Mouse (Mus musculus) kidney, adult 11 months (tissue): Measurements from ENCODE around the gene Fance.
A peak's percentile ranks its signal among the peaks of the same experiment; 100 is the strongest.

Experiments used
- DNase-seq: peaks from one replicate; pipeline ENCODE4 v3.0.0; 2022

Gene Fance

DNA sequence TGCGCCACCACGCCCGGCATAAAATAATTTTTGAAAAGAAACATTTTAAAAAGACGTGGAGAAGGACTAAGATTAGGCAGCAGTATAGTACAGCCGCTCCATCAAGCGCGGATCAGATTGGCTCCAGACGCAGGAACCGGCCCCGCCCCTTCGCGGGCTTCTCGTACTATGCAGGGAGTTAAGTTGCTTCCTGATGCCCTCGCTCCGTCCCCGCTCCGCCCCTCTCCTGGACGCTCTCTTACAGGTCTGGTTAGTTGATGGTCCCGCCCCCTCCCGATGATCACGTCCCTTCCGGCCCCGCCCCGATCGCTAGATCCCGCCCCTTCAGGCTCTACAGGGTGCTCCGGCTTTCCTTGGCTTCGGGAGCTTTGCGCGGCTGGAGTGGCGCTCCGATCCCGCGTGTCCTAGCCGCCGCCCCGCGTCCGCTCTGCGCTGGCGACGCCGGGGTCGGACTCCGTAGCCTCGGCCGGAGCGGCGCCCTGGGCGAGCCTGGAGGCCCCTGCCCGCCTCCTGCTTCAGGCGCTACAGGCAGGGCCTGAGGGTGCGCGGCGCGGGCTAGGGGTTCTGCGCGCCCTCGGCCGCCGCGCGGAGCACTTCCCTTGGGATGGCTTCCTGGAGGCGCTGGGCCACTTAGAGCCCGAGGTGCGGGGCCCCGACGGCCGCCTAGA, at the start of gene Fance:
Gene Fance, plus strand, starts transcription at position 308 of the 668 bp plus-strand sequence.
- DNase-seq, result peak; percentile 97

DNA sequence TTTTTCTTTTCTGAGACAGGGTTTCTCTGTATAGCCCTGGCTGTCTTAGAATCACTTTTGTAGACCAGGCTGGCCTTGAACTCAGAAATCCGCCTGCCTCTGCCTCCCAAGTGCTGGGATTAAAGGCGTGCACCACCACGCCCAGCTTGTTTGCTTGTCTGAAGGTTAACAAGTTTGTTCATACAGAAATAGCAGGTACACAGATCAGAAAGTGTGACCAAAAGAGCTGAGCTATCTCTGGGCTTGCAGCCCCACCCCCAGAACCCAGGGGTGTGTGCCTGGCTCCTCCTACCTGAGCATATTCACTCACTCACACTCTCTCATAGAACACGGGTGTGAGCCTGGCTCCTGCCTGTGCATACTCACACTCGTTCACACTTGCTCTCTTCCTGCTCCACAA, 46.1 kb upstream of the Fance start:
- no peak for DNase-seq

DNA sequence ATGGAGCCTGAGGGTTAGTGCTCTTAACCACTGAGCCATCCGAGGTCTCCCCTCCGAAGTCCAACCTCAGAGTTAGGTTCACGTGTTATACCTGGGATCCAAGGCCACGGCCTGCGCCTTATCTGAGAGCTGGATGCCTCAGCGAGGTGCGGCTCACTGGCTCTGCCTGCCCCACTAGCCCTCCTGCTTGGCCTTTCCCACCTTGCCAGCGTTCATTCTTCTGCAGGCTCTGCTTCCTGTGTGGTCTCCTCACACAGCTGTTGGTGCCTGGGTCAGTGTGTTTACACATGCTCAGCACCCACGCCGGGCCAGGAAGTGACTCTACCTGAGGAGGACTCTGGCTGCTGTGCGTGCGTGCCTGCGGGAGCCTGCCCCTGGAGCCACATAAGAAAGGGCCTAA, 43.2 kb upstream of the Fance start:
- no peak for DNase-seq

DNA sequence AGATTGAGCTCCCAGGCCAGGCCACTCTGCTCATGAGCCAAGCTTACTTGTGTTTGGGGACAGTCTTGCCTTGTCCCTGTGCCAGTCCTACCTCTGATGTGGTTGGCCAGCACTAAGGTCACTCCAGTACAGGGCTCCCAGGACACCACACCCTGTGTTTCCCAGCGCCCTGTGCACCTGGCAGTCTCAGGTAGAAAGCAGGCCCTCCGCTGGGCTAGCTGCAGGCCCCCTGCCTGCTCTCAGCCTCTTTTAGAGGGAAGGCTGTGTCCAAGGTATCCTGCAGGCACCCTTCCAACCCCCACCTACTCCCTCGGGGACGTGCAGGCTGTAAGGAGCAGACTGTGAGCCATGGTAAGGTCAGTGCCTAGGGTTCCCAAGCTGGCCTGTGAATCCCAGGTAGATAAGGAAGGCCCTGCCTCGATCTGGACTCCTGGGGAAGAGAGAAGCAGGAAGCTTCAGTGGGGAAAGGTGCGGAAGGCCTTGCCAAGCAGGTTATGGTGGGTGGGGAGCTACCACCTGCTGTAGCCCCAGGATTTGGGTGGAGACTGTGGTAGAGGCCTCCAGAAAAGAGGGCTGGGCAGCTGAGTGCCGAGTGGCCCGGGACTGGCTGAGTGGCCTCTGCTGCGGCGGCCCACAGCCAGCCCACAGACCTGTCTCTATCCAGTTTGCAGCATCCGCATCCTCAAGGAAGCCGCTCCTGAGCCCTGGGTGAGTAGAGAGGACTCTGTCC, 41.6 kb upstream of the Fance start:
- DNase-seq, result no peak

DNA sequence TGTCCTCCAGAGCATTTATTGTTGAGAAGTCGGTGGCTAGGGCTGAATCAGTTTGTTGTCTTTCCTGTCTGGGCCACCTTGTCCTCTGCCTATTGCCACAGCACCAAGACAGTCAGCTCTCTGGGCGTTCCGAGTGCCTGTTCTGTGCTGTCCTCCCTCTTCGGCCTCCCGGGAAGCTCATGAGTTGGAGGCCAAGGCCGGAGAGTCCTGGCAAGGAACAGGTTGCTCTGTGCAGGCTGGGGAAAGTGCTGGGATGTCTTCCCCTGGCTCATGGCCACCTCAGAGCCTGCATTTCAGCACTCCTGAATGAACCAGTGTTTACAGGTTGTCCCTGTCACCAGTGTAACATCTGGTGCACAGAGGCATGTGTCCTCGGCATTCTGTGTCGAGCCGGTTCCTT, 41.0 kb upstream of the Fance start:
- no peak for DNase-seq

DNA sequence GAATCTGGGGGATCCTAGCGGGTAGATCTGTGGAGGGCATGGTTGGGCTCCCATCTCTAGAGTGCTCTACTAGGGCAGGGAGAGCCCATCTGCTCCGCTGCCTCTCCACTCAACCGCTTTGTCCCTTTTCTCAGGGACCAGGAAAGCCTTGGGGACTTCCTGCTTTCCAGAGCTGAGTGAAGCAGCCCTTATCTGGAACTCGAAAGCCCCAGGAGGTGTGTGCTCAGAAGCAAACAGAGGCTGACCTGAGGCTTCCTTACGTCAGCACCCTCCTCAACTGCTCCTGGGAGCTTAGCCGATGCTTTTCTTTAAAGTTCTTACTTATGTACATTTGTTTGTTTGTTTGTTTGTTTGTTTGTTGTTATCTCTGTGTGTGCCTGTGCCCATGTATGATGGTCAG, 40.5 kb upstream of the Fance start:
- no peak for DNase-seq

DNA sequence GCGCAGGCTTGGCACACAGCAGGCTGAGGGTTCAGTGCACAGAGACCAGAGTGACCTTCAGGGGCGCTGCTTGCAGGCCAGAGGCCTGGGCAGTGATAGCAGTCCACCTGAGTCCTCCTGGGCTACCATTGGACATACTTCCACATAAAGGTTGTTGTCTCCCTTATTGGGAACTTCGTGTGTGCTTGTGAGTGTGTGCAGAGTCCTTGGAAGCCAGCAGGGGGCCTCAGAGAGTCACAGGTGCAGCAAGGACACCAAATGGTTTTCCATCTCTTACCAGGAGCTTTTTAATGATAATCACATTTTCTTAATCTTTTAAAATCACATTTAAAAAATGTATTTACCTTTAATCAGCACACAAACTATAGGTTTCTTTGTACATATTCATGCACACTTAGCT, 38.6 kb upstream of the Fance start:
- no peak for DNase-seq

DNA sequence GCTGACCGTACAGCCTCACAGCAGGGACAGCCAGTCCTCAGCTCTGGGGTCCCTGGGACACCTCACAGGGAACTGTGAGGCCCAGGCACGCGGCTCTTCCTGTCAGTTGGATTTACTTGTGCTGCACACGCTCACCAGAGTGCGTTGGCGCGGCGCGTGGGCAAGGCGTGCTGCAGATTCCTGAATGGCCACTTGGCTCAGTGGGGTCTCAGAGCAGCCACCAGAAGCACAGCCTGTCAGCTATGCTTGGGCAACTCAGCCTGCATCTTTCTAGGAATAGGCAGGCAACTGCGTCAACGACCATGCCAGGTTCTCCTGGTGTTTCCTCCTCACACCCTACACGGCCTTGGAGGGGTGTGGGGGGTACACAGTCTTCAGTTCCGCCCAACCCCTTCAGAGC, 36.1 kb upstream of the Fance start:
- no peak for DNase-seq

DNA sequence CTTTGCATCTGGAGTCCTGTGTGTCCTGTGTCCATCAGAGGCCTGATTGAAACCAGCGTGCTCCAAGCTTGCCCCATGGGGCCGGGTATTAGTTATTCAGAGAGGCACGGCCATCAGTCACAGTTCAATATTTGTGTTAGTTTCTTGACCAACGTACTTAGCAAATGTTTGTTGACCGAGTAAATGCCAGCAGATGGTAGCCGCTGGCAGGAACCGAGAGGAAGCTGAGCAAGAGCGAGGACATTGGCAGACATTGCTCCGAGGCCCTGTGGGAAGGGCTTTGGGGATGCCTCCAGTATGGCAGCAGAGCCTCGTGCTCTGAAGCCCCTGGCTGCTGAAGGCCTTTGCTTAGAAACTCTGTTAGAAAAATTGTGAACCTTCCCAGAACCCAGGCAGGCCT, 35.6 kb upstream of the Fance start:
- DNase-seq, result no peak

DNA sequence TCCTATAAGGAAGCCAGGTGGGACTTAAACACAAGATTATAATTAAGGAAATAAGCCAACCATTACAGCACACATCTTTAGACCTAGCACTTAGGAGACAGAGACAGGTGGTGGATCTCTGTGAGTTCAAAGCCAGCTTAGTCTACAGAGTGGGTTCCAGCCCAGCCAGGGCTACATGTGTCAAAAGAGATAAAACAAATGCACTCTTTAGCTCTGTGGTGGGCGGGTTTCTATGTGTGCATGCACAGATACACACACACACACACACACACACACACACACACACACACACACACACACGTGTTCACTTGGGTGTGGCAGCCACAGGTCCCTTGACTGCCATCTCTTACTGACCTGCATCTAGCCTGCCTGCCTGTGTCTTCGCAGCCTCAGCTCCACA, 35.2 kb upstream of the Fance start:
- DNase-seq, result no peak

DNA sequence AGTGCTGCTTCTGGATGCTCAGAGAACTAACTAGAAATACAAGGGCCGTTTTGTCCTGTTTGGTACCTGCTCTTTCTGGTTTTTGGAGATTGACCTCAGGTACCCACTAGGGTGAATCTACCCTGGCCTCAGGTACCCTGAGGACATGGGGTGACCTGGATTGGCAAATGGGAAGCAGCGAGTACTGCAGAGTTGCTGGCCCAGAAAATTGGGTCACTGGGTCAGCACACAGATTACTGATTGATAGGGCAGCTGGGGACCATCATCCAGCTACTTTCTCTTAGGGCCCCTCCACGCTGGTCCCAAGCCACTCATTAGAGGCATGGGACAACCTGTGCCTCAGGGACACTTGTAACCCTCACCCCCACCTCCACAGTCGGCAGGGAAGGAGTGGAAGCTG, 34.1 kb upstream of the Fance start:
- peak; percentile 50 for DNase-seq

DNA sequence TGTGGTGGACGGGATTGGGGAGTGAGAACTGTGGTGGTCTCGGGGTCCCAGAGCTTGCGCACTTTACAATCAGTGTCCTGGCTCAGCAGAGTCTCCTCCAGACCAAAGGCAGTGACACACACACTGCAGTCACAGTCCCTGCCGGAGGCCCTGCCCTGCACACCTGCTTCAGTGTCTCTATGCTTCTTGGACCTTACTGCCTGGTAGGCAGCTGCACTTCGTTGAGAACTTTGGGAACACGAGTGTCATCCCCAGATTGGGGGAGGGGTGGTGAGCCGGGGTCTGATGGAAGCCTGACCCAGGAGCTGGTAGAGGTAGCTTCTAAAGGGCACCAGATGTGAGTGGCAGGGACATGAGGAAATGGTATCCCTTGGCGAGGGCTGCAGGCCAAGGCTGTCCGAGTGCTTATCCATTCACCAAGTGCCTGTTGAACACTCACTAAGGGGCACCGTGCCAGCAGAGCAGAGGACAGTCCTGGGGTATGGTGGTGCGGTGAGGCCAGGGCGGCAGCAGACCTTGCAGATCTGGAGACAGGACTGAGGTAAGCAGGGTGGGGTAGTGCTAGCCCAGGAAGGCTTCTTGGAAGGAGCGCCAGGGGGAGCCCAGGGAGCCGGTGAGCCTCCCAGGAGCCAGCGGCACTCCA, 33.4 kb upstream of the Fance start:
- peak; percentile 90 for DNase-seq

DNA sequence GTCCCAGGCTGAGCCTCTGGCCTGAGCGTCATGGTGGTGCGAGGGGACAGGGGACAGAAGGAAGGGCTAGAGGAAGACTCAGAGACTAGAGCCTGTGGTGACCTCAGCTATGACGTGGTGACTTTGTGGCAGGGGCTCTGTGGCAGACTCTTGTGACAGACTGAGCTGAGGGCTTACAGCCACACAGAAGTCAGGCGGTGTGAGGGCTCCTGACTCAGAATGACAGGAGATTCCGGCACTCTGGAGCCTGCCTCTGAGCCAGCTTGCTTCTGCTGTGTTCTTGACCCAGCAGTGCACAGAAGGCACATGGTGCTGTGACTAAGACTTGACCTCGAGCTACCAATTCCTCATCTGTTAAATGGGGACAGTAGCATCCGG, 32.9 kb upstream of the Fance start:
- no peak for DNase-seq

DNA sequence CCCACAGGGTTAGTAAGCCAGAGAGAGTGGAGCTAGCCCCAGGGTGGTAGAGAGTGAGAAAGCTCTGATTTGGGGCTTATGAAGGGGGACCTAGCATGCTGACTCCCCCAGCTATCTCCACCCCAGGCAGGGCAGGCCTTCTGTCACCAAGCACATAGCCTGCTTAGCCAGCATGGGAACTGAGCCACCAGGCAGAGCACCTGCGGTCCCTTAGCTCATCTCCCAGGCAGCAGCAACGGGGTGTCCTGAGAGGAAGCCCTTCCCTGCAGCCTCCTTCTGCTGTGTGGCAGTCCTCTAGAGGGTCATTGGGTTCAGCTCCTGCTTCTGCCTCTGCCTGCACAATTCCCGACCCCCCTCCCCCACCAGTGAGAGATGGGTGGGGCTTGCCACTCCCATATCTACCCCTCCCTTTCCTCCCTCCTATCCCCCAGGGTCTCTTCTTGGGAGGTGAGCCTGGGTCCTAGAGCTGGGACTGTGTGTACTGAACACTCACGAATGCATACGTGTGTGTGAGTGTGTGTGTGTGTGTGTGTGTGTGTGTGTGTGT, 32.4 kb upstream of the Fance start:
- no peak for DNase-seq

DNA sequence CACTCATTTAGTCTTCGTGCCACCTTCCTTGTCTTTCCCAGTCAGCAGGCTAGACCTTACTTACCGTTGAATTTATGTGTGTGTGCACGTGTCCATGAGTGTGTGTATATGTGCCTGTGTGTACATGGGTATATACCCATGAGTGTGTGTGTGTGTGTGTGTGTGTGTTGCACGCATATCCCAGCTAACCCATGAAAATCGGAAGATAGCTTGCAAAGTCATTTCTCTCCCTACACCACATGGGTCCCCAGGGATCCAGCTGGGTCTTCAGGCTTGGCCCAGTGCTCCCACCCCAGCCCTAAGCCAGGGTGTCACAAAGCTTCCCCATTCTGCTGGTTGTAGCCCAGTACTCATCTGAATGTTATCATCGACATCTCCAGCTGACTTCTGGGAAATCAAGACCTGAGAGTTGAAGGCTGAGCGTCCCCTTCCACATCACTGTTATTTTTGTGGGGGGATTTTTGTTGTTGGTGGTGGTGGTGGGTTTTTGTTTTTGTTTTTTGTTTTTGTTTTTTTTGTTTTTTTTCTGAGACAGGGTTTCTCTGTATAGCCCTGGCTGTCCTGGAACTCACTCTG, 31.4 kb upstream of the Fance start:
- no peak for DNase-seq

DNA sequence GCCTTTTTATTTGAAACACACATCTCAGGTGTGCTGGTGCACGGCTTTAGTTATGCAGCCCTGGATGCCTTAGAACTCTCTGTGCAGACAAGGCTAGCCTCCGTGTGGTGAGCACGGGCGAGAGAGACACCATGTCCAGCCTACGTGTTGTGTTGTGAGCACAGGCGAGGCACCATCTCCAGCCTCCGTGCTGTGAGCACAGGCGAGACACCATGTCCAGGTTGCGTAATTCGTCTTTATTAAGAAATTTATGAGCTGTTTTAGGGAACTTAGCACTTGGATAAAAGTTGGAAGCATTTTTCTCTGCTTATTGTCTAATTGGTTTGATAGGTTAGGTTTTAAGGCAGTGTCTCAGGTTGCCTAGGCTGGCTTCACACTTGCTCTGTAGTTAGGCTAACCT, 30.1 kb upstream of the Fance start:
- no peak for DNase-seq

DNA sequence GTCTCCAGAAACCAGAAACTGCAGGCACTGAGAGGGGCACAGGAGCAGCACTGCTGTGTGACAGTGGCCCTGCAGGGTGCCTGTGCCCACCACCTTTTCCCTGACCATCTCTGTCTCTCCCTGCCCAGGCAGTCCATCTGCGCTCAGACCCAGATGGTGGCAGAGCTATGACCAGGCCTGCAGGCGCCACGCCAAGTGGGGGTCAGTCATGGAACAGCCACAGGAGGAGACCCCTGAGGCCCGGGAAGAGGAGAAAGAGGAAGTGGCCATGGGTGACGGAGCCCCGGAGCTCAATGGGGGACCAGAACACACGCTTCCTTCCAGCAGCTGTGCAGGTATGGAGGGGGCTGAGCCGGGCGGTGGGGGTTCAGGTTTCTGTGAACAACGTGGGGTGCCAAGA, 27.2 kb upstream of the Fance start:
- no peak for DNase-seq

DNA sequence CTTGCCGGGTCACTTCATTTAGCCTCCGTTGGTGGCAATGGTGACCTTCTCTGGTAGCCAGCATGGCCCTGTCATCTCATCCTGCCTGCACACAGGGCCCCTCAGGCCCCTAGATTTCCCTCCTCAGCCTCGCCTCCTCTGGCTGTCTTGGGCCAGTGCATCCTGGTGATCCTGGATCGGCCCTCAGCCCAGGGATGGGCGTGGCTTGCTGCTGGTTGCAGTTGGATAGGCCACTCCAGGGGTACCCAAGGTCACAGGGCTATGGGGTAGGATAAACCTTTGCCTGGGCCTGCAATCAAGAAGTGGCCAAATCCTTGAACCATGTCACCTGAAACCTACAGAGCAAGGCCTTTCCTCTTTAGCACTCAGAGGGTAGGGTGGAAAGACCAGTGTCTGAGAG, 26.4 kb upstream of the Fance start:
- peak; percentile 49 for DNase-seq

DNA sequence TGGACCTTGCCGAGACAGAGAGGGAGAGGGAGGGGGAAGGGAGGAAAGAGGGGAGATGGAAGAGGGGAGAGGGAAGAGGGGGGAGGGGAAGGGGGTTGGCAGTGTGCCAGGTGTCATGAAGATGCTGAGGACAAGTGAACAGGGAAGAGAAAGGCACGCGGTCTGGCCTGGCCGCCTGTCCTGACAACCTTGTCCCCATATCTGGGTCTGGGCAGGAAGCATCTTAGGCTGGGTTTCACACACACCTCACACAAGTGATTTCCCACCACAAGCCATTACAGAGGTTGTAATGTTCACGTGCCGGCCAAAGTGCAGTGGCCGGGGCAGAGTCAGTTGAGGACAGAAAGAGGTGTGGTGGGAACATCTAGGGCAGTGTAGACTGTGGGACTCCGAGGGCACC, 25.7 kb upstream of the Fance start:
- DNase-seq, result peak; percentile 67

DNA sequence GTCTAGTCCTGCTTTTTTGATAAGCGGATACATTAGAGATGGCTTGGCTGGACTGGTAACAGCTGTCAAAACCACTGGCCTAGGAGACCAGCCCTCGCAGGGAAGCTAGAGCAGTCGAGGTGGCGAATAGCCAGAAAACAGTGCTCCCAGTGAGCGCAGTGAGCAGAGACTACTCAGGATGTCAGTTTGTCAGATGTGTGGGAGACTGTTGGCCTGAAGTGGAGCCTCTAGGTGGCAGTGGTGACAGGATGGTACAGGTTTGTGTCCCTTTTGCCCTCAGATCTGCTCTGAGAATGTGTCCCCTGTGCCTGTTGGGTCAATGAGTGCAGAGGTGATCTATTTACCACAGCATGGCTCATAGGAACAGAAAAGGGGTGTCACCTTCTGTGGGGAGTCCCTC, 25.3 kb upstream of the Fance start:
- DNase-seq, result no peak

DNA sequence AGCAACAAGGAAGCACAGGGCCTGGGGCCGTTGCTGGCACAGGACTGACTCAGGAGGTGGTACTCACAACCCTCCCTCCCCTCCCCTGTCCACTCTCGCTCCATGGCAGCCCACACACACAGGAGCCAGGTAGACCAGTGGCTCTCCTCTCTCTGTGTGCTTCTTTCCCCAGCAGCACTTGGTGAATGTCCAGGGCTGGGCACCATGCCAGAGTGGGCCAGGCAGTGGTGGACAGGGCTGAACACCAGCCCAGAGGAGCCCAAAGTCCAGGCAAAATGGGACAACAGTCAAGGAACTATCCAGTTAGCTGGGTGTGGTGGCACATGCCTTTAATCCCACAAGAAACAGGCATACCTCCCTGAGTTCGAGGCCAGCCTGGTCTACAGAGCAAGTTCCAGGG, 23.1 kb upstream of the Fance start:
- DNase-seq, result peak; percentile 90

DNA sequence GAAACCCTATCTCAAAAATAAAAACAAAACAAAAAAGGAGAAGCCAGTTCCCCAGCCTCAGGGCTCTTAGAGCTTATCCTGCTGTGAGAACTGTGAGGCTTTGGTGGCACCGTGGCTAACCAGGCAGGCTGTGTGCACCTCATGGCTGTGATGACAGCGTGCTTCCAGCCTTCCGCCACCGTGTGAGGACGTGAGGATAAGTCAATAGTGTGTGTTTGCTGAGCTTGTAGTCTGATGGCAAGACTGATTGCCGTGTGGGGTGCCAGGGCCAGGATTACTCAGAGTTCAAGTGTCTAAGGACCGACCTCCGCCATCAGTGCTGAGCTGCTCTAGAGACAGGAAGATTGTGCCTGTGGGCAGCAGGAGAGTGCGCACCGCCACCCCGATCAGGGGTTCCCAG, 22.6 kb upstream of the Fance start:
- no peak for DNase-seq

DNA sequence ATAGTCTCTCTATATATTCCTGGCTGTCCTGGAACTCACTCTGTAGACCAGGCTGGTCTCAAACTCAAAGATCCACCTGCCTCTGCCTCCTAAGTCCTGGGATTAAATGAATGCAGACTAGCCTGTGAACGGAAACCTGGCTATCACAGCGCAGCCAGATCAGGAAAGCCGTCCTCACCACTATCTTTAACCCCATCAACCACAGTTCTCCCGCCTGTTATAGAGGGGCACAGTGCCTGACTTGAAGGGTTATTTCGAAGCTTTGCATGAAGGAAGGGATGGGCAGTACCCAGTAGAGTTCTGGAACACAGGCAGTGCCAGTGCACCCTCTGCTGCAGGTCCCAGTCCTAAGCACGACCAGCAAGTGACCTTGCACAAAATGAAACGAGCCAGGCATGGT, 22.0 kb upstream of the Fance start:
- no peak for DNase-seq

DNA sequence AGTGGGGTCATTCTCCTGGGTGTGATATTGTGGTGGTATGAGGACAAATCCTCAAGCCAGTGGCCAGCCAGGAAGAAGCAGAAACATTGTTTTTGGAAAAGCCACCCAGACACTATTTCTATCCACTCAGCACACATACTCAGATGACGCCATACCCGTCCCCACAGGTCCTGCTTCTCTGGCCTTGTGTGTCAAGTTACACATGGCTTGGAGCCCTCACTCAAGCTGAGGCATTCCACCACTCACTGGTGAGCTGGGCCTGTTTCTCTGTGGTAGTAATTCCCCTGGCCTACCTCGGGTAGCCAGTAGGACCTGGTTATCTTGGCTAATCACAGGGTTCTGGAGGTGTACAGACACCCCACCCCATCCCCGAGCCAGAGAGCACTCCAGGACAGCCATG, 19.6 kb upstream of the Fance start:
- no peak for DNase-seq
